Mouse (Mus musculus): ENCODE data around the gene Kat7. TPM values are rescaled to one million over a fixed set of nuclear protein-coding genes. Genes with fewer than 3 reads are reported as not detected.

Gene Kat7
- polyA plus RNA-seq, 1 experiment from 2014 or later: 19.4 TPM

- ATAC-seq: no peak
- no peaks in the 10 kb centered on the region for H3K27me3 ChIP-seq (ENCODE audit: insufficient read depth, low read length)
- no peak overlapping the region for H3K4me3 ChIP-seq (ENCODE audit: low read depth, low read length)
- no peaks in the 10 kb centered on the region for H3K9me3 ChIP-seq (ENCODE audit: low read length)
- H3K4me1 ChIP-seq (ENCODE audit: insufficient read depth): peaks cover 12% of the 10 kb centered on the region
- H3K36me3 ChIP-seq (replicated peaks; ENCODE audit: insufficient read depth, low read length): no peaks in the 10 kb centered on the region
- TF ChIP-seq EP300 (IDR thresholded peaks at IDR 0.05; ENCODE audit: low read depth): no peak
- TF ChIP-seq CTCF (IDR thresholded peaks at IDR 0.05; ENCODE audit: low read depth): no peak
- DNase-seq: no peak
- H3K4me2 ChIP-seq (ENCODE audit: low read depth, low read length): no peak overlapping the region
- H3K27ac ChIP-seq (ENCODE audit: low read depth): no peak overlapping the region
- no peak overlapping the region for H3K9ac ChIP-seq (replicated peaks)
- 71% methylated on average over 6 of the region's 6 CpGs for WGBS (ENCODE audit: insufficient replicate concordance)
These were observed 54.3 kb downstream of the Kat7 start for GRCm38 (mm10) chr11:95255747-95256146.

GRCm38 (mm10) chr11:95254165-95254564 is 55.9 kb downstream of the Kat7 start:
- peaks cover 4% of the 10 kb centered on the region; the same call in 1 of the 2 replicates for H3K27me3 ChIP-seq (ENCODE audit: insufficient read depth, low read length)
- ATAC-seq (no peak), DNase-seq (no peak)
- no peak overlapping the region for H3K9ac ChIP-seq (replicated peaks)
- H3K27ac ChIP-seq (ENCODE audit: low read depth): no peak overlapping the region
- H3K36me3 ChIP-seq (replicated peaks; ENCODE audit: insufficient read depth, low read length): no peaks in the 10 kb centered on the region
- H3K4me1 ChIP-seq (ENCODE audit: insufficient read depth): peaks cover 6% of the 10 kb centered on the region; the same call in 1 of the 2 replicates
- no peaks in the 10 kb centered on the region for H3K9me3 ChIP-seq (ENCODE audit: low read length)
- no peak for TF ChIP-seq EP300 (IDR thresholded peaks at IDR 0.05; ENCODE audit: low read depth)
- no peak for TF ChIP-seq CTCF (IDR thresholded peaks at IDR 0.05; ENCODE audit: low read depth)
- WGBS (ENCODE audit: insufficient replicate concordance): 52% methylated on average over 8 of the region's 8 CpGs
- no peak overlapping the region for H3K4me2 ChIP-seq (ENCODE audit: low read depth, low read length)
- no peak overlapping the region for H3K4me3 ChIP-seq (ENCODE audit: low read depth, low read length)

- peaks cover 2% of the 10 kb centered on the region; the same call in 1 of the 2 replicates for H3K4me1 ChIP-seq (ENCODE audit: insufficient read depth)
- 69% methylated on average over 6 of the region's 6 CpGs for WGBS (ENCODE audit: insufficient replicate concordance)
- H3K27me3 ChIP-seq (ENCODE audit: insufficient read depth, low read length): peaks cover 4% of the 10 kb centered on the region; the same call in 1 of the 2 replicates
- TF ChIP-seq EP300 (IDR thresholded peaks at IDR 0.05; ENCODE audit: low read depth) (no peak), CTCF (IDR thresholded peaks at IDR 0.05; ENCODE audit: low read depth) (peak; percentile 12; the same call in 1 of the 2 replicates)
- H3K27ac ChIP-seq (ENCODE audit: low read depth): peak overlapping the region; percentile 65
- no peak overlapping the region for H3K9ac ChIP-seq (replicated peaks)
- H3K4me2 ChIP-seq (ENCODE audit: low read depth, low read length): no peak overlapping the region
- no peak overlapping the region for H3K4me3 ChIP-seq (ENCODE audit: low read depth, low read length)
- ATAC-seq (peak; percentile 82), DNase-seq (peak; percentile 52)
- H3K9me3 ChIP-seq (ENCODE audit: low read length): no peaks in the 10 kb centered on the region
- no peaks in the 10 kb centered on the region for H3K36me3 ChIP-seq (replicated peaks; ENCODE audit: insufficient read depth, low read length)
These were observed 57.9 kb downstream of the Kat7 start for GRCm38 (mm10) chr11:95252104-95252503.

GRCm38 (mm10) chr11:95251295-95251694 is 58.8 kb downstream of the Kat7 start:
- DNase-seq (peak; percentile 82), ATAC-seq (0 out of 2 replicates have a peak, but pooled peaks have one; percentile 43)
- Histone ChIP-seq H3K27ac (ENCODE audit: low read depth) (peak overlapping the region; percentile 65), H3K4me2 (ENCODE audit: low read depth, low read length) (no peak overlapping the region), H3K9me3 (ENCODE audit: low read length) (no peaks in the 10 kb centered on the region), H3K27me3 (ENCODE audit: insufficient read depth, low read length) (peaks cover 4% of the 10 kb centered on the region; the same call in 1 of the 2 replicates), H3K4me1 (ENCODE audit: insufficient read depth) (peaks cover 2% of the 10 kb centered on the region; the same call in 1 of the 2 replicates), H3K36me3 (replicated peaks; ENCODE audit: insufficient read depth, low read length) (no peaks in the 10 kb centered on the region), H3K9ac (replicated peaks) (no peak overlapping the region), H3K4me3 (ENCODE audit: low read depth, low read length) (no peak overlapping the region)
- WGBS (ENCODE audit: insufficient replicate concordance): 5% methylated on average over 11 of the region's 11 CpGs
- TF ChIP-seq CTCF (IDR thresholded peaks at IDR 0.05; ENCODE audit: low read depth) (peak; percentile 95), EP300 (IDR thresholded peaks at IDR 0.05; ENCODE audit: low read depth) (no peak)

GRCm38 (mm10) chr11:95250110-95250509 is 59.9 kb downstream of the Kat7 start:
- WGBS (ENCODE audit: insufficient replicate concordance): 23% methylated on average over 10 of the region's 10 CpGs
- no peak overlapping the region for H3K27ac ChIP-seq (ENCODE audit: low read depth)
- peaks cover 2% of the 10 kb centered on the region; the same call in 1 of the 2 replicates for H3K4me1 ChIP-seq (ENCODE audit: insufficient read depth)
- no peak overlapping the region for H3K4me3 ChIP-seq (ENCODE audit: low read depth, low read length)
- no peak for TF ChIP-seq EP300 (IDR thresholded peaks at IDR 0.05; ENCODE audit: low read depth)
- TF ChIP-seq CTCF (IDR thresholded peaks at IDR 0.05; ENCODE audit: low read depth): no peak
- H3K4me2 ChIP-seq (ENCODE audit: low read depth, low read length): no peak overlapping the region
- no peak overlapping the region for H3K9ac ChIP-seq (replicated peaks)
- ATAC-seq (no peak), DNase-seq (no peak)
- no peaks in the 10 kb centered on the region for H3K36me3 ChIP-seq (replicated peaks; ENCODE audit: insufficient read depth, low read length)
- H3K27me3 ChIP-seq (ENCODE audit: insufficient read depth, low read length): peaks cover 4% of the 10 kb centered on the region; the same call in 1 of the 2 replicates
- no peaks in the 10 kb centered on the region for H3K9me3 ChIP-seq (ENCODE audit: low read length)

GRCm38 (mm10) chr11:95247065-95247464 is 63.0 kb downstream of the Kat7 start:
- Histone ChIP-seq H3K27me3 (ENCODE audit: insufficient read depth, low read length) (peaks cover 4% of the 10 kb centered on the region; the same call in 1 of the 2 replicates), H3K36me3 (replicated peaks; ENCODE audit: insufficient read depth, low read length) (no peaks in the 10 kb centered on the region), H3K9me3 (ENCODE audit: low read length) (no peaks in the 10 kb centered on the region), H3K27ac (ENCODE audit: low read depth) (no peak overlapping the region), H3K4me1 (ENCODE audit: insufficient read depth) (no peaks in the 10 kb centered on the region), H3K9ac (replicated peaks) (no peak overlapping the region), H3K4me2 (ENCODE audit: low read depth, low read length) (no peak overlapping the region), H3K4me3 (ENCODE audit: low read depth, low read length) (no peak overlapping the region)
- TF ChIP-seq EP300 (IDR thresholded peaks at IDR 0.05; ENCODE audit: low read depth) (no peak), CTCF (IDR thresholded peaks at IDR 0.05; ENCODE audit: low read depth) (no peak)
- ATAC-seq (no peak), DNase-seq (no peak)
- 73% methylated on average over 14 of the region's 14 CpGs for WGBS (ENCODE audit: insufficient replicate concordance)

Data from liver, postnatal 0 days (tissue).